Mouse (Mus musculus) brown adipose tissue, adult 24 weeks (tissue): Measurements from ENCODE around the gene Lexm. TPM values are rescaled to one million over a fixed set of nuclear protein-coding genes. Genes with fewer than 3 reads are reported as not detected.

Experiments
- H3K27ac ChIP-seq: fragments of 200-500 bp; replicated peaks from 2 replicates; pipeline ENCODE4 v1.5.1; 2012; ENCODE audit warnings: low read depth, mild to moderate bottlenecking, low read length
- H3K4me1 ChIP-seq: fragments of 200-500 bp; 2 replicates; pipeline ENCODE4 v1.6.1; 2012; ENCODE audit warnings: low read length, mixed read lengths; ENCODE audit not compliant: control insufficient read depth, insufficient read depth, insufficient read length
- H3K4me3 ChIP-seq: fragments of 200-500 bp; 2 replicates; pipeline ENCODE4 v1.5.1; 2012; ENCODE audit warnings: low read depth, mild to moderate bottlenecking, low read length, moderate library complexity; ENCODE audit not compliant: insufficient read depth
- polyA plus RNA-seq: library from polyadenylated mRNA; stranded (reverse); fragments of >200 nt; gene quantifications from 2 replicates; pipeline ENCODE4 v1.2.4, GENCODE M21; 2012; ENCODE audit not compliant: missing spikeins, insufficient read depth, insufficient read length

Lexm gene
- polyA plus RNA-seq, 1 experiment: not detected

DNA sequence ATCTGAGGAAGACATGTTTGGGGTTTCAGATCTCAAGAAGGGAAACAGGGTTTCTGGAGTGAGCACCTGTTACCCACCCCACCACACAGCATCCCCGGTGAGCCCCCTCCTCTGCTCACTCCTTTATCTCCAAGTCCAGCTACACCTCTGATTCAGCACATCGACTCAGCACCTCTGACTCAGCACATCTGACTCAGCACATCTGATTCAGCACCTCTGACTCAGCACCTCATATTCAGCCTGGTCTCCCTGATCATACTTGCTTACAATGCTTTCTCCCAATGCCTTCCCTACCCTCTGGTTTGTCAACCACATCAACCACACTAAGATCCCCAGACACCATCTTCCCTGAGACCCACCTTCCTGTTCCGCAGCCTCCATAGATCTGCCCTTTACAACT, 3.5 kb downstream of the Lexm start:
- Histone ChIP-seq H3K4me3 (no peak overlapping the region), H3K27ac (no peak overlapping the region), H3K4me1 (no peaks in the 10 kb centered on the region; the same call in 1 of the 2 replicates)

- H3K4me3 ChIP-seq: no peak overlapping the region
- H3K27ac ChIP-seq: no peak overlapping the region
- no peaks in the 10 kb centered on the region; the same call in 1 of the 2 replicates for H3K4me1 ChIP-seq
Measured at GRCm38 (mm10) chr4:106613105-106613504, 3.9 kb downstream of the Lexm start.

DNA sequence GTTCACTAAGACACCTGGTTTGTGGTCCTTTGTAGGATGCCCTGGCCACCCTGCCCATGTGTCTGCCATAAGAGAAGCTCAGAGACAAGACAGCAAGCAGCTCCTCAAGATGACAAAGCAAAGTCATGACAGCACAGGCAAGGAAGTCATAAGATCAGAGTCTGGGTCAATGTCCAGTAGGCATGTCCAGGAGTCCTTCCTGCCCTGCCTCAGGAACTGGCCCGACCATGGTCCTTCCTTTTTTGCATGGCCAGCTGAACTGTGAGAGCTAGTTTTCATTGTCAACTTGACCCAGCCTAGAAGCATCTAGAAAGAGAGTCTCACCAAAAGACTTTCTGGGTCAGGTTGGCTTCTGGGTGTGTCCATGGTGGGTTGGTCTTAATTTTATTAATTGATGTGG, 9.1 kb downstream of the Lexm start:
- Histone ChIP-seq H3K4me1 (no peaks in the 10 kb centered on the region), H3K27ac (no peak overlapping the region), H3K4me3 (no peak overlapping the region)

- no peaks in the 10 kb centered on the region for H3K4me1 ChIP-seq
- no peak overlapping the region for H3K4me3 ChIP-seq
- no peak overlapping the region for H3K27ac ChIP-seq
Measured at GRCm38 (mm10) chr4:106606639-106607554, 10.1 kb downstream of the Lexm start.

DNA sequence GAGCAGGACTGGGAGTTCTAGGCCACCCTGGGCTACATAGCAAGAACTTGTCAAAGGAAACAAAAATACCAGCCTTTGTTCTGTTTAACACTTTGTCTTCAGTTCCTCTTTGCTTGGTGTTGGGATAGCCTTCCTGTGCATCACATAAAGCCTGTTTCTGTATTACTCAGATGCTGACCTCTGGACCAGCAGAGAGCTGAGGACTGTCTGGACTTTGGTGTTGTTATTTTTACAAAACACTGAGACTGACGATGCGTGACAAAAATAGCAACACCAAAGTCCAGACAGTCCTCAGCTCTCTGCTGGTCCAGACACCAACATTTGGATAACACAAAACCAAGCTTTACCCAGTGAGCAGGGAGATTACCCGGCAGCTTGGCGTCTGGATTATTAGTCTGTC, 16.3 kb downstream of the Lexm start:
- Histone ChIP-seq H3K4me3 (no peak overlapping the region), H3K27ac (no peak overlapping the region), H3K4me1 (no peaks in the 10 kb centered on the region)

DNA sequence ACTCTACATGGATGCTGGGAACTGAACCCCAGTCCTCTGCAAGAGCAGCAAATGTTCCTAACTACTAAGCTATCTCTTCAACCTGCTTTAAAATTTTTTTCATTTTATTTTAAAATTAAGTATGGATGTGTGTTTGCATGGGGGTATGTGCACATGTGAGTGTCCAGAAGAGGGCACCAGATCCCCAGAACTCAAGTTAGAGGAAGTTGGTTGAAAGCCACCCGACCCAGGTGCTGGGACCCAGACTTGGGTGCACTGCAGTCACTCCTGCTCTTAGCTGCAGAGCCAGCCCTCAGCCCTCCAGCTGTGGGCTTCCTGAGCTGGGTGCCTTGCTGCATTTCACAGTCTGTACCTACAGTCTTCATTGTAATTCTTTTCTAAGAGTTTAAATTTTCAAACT, 17.6 kb downstream of the Lexm start:
- Histone ChIP-seq H3K27ac (no peak overlapping the region), H3K4me1 (no peaks in the 10 kb centered on the region), H3K4me3 (no peak overlapping the region)

DNA sequence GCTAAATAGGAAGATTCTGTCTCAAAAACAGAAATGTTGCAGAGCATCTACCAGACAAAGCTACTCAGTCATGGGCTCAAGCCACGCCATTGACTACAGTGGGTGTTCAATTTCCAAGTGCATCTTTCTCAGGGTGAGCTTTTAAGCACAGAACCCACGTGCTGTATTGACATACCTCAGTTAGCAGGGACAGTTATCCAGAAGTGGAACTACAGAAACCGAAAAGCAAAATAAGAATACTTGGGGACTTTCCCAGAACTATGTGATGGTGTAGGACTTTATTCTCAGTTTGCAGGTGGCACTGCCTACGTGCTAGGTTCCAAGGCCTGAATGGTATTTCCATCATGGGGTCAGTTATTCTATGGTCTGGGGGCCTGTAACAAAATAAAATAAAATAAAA, 19.3 kb downstream of the Lexm start:
- H3K4me1 ChIP-seq: no peaks in the 10 kb centered on the region
- H3K27ac ChIP-seq: no peak overlapping the region
- H3K4me3 ChIP-seq: no peak overlapping the region

DNA sequence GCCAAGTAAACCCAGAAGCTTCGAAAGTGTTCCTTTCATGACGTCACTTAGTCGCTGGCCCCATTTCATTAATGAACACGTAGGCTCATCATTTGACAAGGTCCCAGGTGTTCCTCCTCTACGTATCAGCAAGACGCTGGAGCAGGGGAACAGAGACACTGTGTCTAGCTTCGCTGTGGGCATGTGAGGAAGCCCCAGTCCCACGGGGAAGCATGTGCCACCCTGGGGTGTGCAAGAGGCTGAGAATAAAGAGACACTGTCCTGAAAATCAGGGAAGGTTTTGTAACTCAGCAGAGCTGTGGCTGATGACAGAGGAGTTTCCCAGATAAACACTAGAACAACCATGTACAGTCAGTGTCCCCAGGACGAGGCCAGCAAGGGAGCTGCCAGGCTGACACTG, 20.0 kb downstream of the Lexm start:
- H3K4me1 ChIP-seq: no peaks in the 10 kb centered on the region
- H3K4me3 ChIP-seq: no peak overlapping the region
- H3K27ac ChIP-seq: no peak overlapping the region

GRCm38 (mm10) chr4:106596200-106596599, 20.8 kb downstream of the Lexm start:
- Histone ChIP-seq H3K4me1 (no peaks in the 10 kb centered on the region), H3K4me3 (no peak overlapping the region), H3K27ac (no peak overlapping the region)

- no peaks in the 10 kb centered on the region for H3K4me1 ChIP-seq
- H3K27ac ChIP-seq: no peak overlapping the region
- no peak overlapping the region for H3K4me3 ChIP-seq
Measured at GRCm38 (mm10) chr4:106593636-106594035, 23.4 kb downstream of the Lexm start.

DNA sequence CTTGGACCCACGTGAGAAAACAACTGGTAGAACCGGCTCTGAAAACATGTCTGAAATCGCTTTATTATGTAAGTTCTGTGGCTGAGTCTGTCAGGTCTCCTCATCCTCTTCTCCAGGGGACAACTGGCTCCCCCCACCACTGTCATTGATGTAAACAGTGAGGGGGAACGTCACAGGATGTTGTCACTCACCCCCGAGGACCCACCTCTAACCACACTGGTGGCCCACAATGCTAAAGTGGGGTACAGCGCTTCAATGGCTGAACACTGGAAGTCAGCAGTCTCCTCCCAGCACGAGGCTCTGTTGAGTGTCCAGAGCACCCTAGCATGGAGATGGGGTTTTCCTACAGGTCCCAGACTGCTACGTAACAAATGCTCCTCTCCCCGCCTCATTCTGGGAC, 26.2 kb downstream of the Lexm start:
- H3K4me3 ChIP-seq: no peak overlapping the region
- H3K27ac ChIP-seq: no peak overlapping the region
- H3K4me1 ChIP-seq: no peaks in the 10 kb centered on the region

- no peak overlapping the region for H3K4me3 ChIP-seq
- H3K4me1 ChIP-seq: no peaks in the 10 kb centered on the region
- H3K27ac ChIP-seq: no peak overlapping the region
Measured at GRCm38 (mm10) chr4:106590142-106590541, 26.9 kb downstream of the Lexm start.

- Histone ChIP-seq H3K4me3 (no peak overlapping the region), H3K27ac (no peak overlapping the region), H3K4me1 (no peaks in the 10 kb centered on the region)
Measured at GRCm38 (mm10) chr4:106587075-106587474, 30.0 kb downstream of the Lexm start.

DNA sequence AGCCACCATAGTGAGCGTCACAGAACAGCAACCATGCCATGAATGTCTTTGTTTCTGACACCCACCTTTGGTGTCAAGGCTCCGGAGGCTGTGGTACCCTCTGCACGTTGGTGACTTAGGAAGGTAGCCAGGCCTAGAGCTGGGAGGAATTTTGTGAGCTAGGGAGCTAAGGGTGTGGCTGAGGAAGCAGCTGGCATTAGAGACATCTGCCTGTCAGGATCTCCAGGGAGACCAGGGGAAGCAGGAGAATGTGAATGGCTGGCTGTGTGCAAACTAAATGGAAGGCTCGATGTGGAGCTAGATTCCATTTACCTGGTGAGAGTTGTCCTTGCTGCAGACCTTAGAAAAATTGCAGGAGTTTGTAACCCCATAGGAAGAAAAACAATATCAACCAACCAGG, 32.4 kb downstream of the Lexm start:
- Histone ChIP-seq H3K4me3 (no peak overlapping the region), H3K4me1 (no peaks in the 10 kb centered on the region), H3K27ac (no peak overlapping the region)

- H3K27ac ChIP-seq: no peak overlapping the region
- no peak overlapping the region for H3K4me3 ChIP-seq
- no peaks in the 10 kb centered on the region for H3K4me1 ChIP-seq
Measured at GRCm38 (mm10) chr4:106582428-106583153, 34.5 kb downstream of the Lexm start.

GRCm38 (mm10) chr4:106581865-106582204, 35.2 kb downstream of the Lexm start:
- H3K4me3 ChIP-seq: no peak overlapping the region
- H3K27ac ChIP-seq: no peak overlapping the region
- H3K4me1 ChIP-seq: no peaks in the 10 kb centered on the region
